Mouse (Mus musculus) myocyte (in vitro differentiated cells): ENCODE measurements at regions not wholly inside any gene's neighbourhood (a gene's known extent, or its start where the extent isn't known, plus 50 kb on each side); places are given as distances from the start of the nearest gene placed in this dataset.

Experiments used
- CEBPB ChIP-seq: IDR thresholded peaks from 2 replicates; pipeline ENCODE4 v1.6.1; 2011; ENCODE audit warnings: mild to moderate bottlenecking, moderate library complexity; ENCODE audit not compliant: poor library complexity, insufficient read depth, severe bottlenecking
- E2F4 ChIP-seq: IDR thresholded peaks from one replicate; pipeline ENCODE4 v1.6.1; 2011; ENCODE audit warnings: mild to moderate bottlenecking, control low read depth, moderate library complexity; ENCODE audit not compliant: insufficient read depth
- MAX ChIP-seq: IDR thresholded peaks from one replicate; pipeline ENCODE4 v1.6.1; 2011; ENCODE audit warnings: low read depth, mild to moderate bottlenecking, control low read depth
- MYOD1 ChIP-seq, 3 experiments: IDR thresholded peaks; one replicate each; pipeline ENCODE4 v1.6.1; 2011; ENCODE audit warnings: control low read depth in 2 of 3, low read depth in 2 of 3, mild to moderate bottlenecking in 2 of 3, moderate library complexity in 1 of 3; ENCODE audit not compliant: insufficient read length in 2 of 3, control insufficient read depth in 1 of 3
- MYOG ChIP-seq, 3 experiments: IDR thresholded peaks; one replicate each; pipeline ENCODE4 v1.6.1; 2011; ENCODE audit warnings: control low read depth in 2 of 3, low read depth in 2 of 3, mild to moderate bottlenecking in 2 of 3; ENCODE audit not compliant: insufficient read length in 2 of 3, control insufficient read depth in 1 of 3, insufficient read depth in 1 of 3
- POLR2A ChIP-seq: IDR thresholded peaks from one replicate; pipeline ENCODE4 v1.6.1; 2011; ENCODE audit warnings: low read depth, mild to moderate bottlenecking, control low read depth, moderate library complexity; ENCODE audit not compliant: insufficient read length
- POLR2AphosphoS2 ChIP-seq: IDR thresholded peaks from one replicate; pipeline ENCODE4 v1.6.1; 2011; ENCODE audit warnings: low read depth, control low read depth; ENCODE audit not compliant: insufficient read length
- SRF ChIP-seq: IDR thresholded peaks from one replicate; pipeline ENCODE4 v1.6.1; 2011; ENCODE audit warnings: low read depth; ENCODE audit not compliant: control insufficient read depth, insufficient read length
- TCF12 ChIP-seq: IDR thresholded peaks from one replicate; pipeline ENCODE4 v1.6.1; 2011; ENCODE audit warnings: mild to moderate bottlenecking, control low read depth; ENCODE audit not compliant: poor library complexity, insufficient read depth, severe bottlenecking
- USF1 ChIP-seq: IDR thresholded peaks from one replicate; pipeline ENCODE4 v1.6.1; 2011; ENCODE audit warnings: low read depth, mild to moderate bottlenecking, control low read depth, moderate library complexity

DNA sequence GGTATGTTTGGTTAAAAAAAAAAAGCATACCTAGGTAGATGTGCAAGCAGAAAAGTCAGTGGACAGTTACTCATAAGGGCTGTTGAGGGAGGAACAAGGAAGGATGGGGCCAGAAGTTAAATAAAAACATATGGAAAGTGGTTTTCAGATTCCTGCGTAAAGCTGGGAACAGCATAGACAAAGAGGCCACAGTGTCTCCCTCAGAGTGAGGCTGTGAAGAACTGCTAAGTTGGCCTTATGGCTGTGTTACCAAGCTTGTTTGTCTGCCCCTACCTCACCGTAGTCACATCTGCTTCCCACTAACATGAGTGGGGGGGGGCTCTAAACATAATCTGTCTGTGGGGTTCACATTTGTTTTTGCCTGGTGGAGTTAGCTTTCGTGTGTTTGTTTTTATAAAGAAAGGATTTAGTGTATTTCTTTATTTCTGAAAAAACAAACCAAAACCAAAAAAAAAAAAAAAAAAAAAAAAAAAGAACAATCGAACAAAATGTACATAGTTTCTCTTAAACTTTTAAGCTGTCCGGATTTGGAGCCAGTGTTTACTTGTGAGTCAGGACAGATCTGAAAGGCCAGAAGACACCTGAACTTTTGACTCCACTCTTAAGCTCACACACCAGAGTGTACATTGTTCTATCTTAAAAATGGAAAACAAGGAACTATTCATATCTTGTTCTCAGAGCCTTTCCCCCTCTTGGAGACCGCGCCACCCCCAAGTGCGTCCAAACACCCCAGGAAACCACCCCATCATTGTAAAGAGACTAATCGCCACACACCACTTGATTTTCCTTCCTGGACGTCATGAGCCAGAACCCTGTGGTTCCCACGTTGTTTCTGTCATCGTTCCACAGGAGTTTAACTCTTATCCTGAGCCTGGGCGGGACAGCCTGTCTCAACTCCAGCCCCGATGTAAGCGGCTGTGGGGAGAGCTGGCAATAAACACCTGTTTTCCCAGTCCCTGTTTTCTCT is 136.9 kb upstream of the Serp2 start:
- no peak for TF ChIP-seq TCF12
- TF ChIP-seq POLR2AphosphoS2: no peak
- no peak for TF ChIP-seq E2F4
- TF ChIP-seq MYOG (IDR thresholded peaks at IDR 0.05; ENCODE audit: control insufficient read depth in 1 of 3, insufficient read depth in 1 of 3, insufficient read length in 2 of 3, low read depth in 2 of 3): no peak
- TF ChIP-seq MAX: no peak
- no peak for TF ChIP-seq POLR2A
- no peak for TF ChIP-seq CEBPB
- no peak for TF ChIP-seq USF1
- TF ChIP-seq MYOD1 (IDR thresholded peaks at IDR 0.05; ENCODE audit: control insufficient read depth in 1 of 3, insufficient read length in 2 of 3, low read depth in 2 of 3): no peak
- TF ChIP-seq SRF: no peak
